Mouse (Mus musculus) limb, embryonic 13.5 days (tissue): Measurements from ENCODE around the gene Slc17a1. TPM values are rescaled to one million over a fixed set of nuclear protein-coding genes. Genes with fewer than 3 reads are reported as not detected.

Source experiments
- ATAC-seq: fragments of 200-750 bp; cut with Nextera tagmentation; 2 replicates; pipeline ENCODE4 v1.8.0; 2017; ENCODE audit warnings: low read depth, moderate number of reproducible peaks, moderate TSS enrichment; ENCODE audit not compliant: low FRiP score
- H3K27ac ChIP-seq: fragments of 300-500 bp; sonication (generic); 2 replicates; pipeline ENCODE4 v1.5.1; 2015; ENCODE audit warnings: inconsistent platforms, mild to moderate bottlenecking, moderate library complexity
- H3K27me3 ChIP-seq: fragments of 300-500 bp; sonication (generic); 2 replicates; pipeline ENCODE4 v1.6.1; 2015; ENCODE audit warnings: mild to moderate bottlenecking, inconsistent platforms
- H3K36me3 ChIP-seq: fragments of 300-500 bp; sonication (generic); 2 replicates; pipeline ENCODE4 v1.6.1; 2015; ENCODE audit warnings: inconsistent platforms, mild to moderate bottlenecking, moderate library complexity
- H3K4me1 ChIP-seq: fragments of 300-500 bp; sonication (generic); 2 replicates; pipeline ENCODE4 v1.6.1; 2015; ENCODE audit warnings: inconsistent platforms
- H3K4me2 ChIP-seq: fragments of 300-500 bp; sonication (generic); replicated peaks from 2 replicates; pipeline ENCODE4 v1.6.1; 2015; ENCODE audit warnings: inconsistent platforms, mild to moderate bottlenecking, moderate library complexity
- H3K4me3 ChIP-seq: fragments of 300-500 bp; sonication (generic); 2 replicates; pipeline ENCODE4 v1.5.1; 2015; ENCODE audit warnings: moderate library complexity, mild to moderate bottlenecking, inconsistent platforms
- H3K9ac ChIP-seq: fragments of 300-500 bp; sonication (generic); 2 replicates; pipeline ENCODE4 v1.6.1; 2015; ENCODE audit warnings: mild to moderate bottlenecking, inconsistent platforms
- H3K9me3 ChIP-seq: fragments of 300-500 bp; sonication (generic); 2 replicates; pipeline ENCODE4 v1.6.1; 2016; ENCODE audit warnings: inconsistent platforms
- WGBS: fragments of 180-500 bp; shearing (Covaris S2); methylation state at CpG from one replicate; pipeline ENCODE4 v1.1.7; 2015; 5-methylcytosine and 5-hydroxymethylcytosine counted together
- polyA plus RNA-seq: library from polyadenylated mRNA; unstranded; fragments of >200 nt; fragmentation: Nextera tagmentation; extraction: Ambion mirVana; gene quantifications from 2 replicates; pipeline ENCODE4 v1.2.1, GENCODE M21; 2015

Slc17a1 gene
- polyA plus RNA-seq, 1 experiment from 2014 or later = not detected

DNA sequence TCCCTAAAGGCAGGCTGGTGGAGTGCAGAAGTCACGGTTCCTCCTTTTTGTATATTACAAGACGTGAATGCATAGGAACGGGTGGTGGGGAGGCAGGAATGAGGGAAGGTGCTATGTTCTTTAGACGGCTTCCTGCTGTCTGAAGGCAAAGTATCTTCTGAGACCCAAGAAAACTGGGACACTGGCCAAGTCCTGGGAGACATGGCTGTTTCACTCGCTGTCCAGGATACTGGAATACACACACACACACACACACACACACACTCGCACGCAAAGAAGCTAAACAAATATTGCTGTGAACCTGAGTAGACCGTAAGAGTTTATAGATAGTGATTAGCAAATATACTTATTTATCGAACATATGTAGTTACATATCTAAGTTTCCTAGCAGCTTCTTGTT lies 2.8 kb upstream of the Slc17a1 start:
- Histone ChIP-seq H3K27ac (no peak overlapping the region), H3K27me3 (no peaks in the 10 kb centered on the region), H3K4me2 (no peak overlapping the region), H3K4me1 (peaks cover 19% of the 10 kb centered on the region), H3K9ac (no peak overlapping the region), H3K9me3 (no peaks in the 10 kb centered on the region), H3K36me3 (no peaks in the 10 kb centered on the region), H3K4me3 (no peak overlapping the region)
- WGBS = 78% methylated on average over 9 of the region's 9 CpGs
- no peak for ATAC-seq

DNA sequence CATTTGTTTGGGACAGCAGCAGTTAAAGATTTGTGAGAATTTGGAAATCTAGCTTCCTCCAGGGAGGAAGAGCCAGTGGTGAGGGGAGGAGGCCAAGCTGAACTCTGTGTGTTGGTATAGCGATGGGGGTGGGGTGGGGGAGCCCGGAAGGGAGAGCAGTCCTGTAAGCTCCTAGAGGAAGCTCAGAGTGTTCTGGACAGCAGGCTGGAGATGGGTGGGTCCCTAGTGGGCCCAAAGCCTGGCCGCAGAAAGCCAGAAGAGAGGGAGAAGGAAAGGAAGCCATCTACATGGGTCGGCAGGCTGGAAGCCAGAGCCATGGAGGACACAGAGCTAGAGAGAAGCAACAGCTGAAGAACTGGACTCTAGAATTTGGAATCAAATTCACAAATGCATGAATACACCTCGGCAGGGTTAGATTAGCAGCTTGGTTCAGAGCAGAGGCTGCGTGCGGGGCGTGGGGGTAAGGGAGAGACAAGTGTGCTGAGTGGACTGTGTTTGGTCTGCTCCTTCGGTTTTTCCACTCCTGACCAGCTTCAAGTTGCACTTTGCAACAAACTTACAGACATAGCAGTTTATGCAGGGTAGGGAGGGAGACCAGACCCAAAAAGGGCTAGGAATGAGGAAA lies 1.4 kb upstream of the Slc17a1 start:
- no peaks in the 10 kb centered on the region for H3K27me3 ChIP-seq
- no peaks in the 10 kb centered on the region for H3K36me3 ChIP-seq
- H3K4me3 ChIP-seq = no peak overlapping the region
- H3K9me3 ChIP-seq = no peaks in the 10 kb centered on the region
- H3K9ac ChIP-seq = no peak overlapping the region
- no peak overlapping the region for H3K27ac ChIP-seq
- ATAC-seq = no peak
- H3K4me2 ChIP-seq = no peak overlapping the region
- WGBS = 73% methylated on average over 9 of the region's 9 CpGs
- H3K4me1 ChIP-seq = peaks cover 19% of the 10 kb centered on the region

- 71% methylated on average over 6 of the region's 6 CpGs for WGBS
- ATAC-seq = no peak
Observed at GRCm38 (mm10) chr13:23867000-23867399, 550 bp upstream of the Slc17a1 start.

DNA sequence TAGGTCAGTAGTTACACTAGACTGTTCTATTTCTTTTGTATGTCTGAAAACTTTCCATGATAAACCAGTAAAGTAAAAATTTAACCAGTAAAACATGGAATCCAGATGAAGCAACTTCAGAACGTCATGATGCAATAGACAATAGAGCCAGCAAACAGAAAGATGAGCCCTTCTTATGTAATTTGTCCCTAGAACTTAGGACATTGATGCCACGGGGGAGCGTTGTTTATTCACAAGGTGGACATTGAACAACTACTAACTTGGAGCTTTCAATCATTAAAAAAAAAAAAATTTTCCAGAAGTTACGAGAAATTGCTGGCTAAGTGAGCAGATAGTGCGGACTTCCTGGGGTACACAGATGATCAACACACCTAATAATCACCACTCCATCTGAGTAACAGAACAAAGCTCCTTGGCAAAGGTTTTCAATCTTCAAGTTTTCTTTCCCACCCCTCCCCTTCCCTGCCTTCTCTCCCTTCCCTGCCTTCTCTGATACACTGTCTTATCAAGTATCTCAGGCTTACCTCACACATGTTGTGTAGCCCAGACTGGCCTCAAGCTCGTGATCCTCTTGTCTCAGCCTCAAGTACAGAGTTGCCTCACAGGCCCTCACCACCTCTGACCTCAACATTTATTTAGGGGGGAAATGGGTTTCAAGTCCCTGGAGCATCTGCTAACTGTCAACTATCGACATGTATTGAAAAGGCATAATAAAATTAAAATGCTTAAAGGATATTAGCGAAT lies 1.4 kb downstream of the Slc17a1 start:
- no peak overlapping the region for H3K4me2 ChIP-seq
- H3K9ac ChIP-seq = no peak overlapping the region
- H3K27me3 ChIP-seq = no peaks in the 10 kb centered on the region
- H3K27ac ChIP-seq = no peak overlapping the region
- 84% methylated on average over 8 of the region's 8 CpGs for WGBS
- ATAC-seq = no peak
- H3K4me1 ChIP-seq = peaks cover 19% of the 10 kb centered on the region
- H3K36me3 ChIP-seq = no peaks in the 10 kb centered on the region
- H3K9me3 ChIP-seq = no peaks in the 10 kb centered on the region
- no peak overlapping the region for H3K4me3 ChIP-seq

More at GRCm38 (mm10) chr13:23867000-23867399, 550 bp upstream of the Slc17a1 start:
- Histone ChIP-seq H3K9me3 (no peaks in the 10 kb centered on the region), H3K36me3 (no peaks in the 10 kb centered on the region), H3K4me1 (peaks cover 19% of the 10 kb centered on the region), H3K27ac (no peak overlapping the region), H3K4me3 (no peak overlapping the region), H3K4me2 (no peak overlapping the region), H3K27me3 (no peaks in the 10 kb centered on the region), H3K9ac (no peak overlapping the region)

GRCm38 (mm10) chr13:23869996-23870395 lies 2.4 kb downstream of the Slc17a1 start:
- H3K4me3 ChIP-seq = no peak overlapping the region
- H3K4me2 ChIP-seq = no peak overlapping the region
- peaks cover 19% of the 10 kb centered on the region for H3K4me1 ChIP-seq
- H3K27ac ChIP-seq = no peak overlapping the region
- no peak overlapping the region for H3K9ac ChIP-seq
- no peaks in the 10 kb centered on the region for H3K36me3 ChIP-seq
- WGBS = 80% methylated on average over 3 of the region's 3 CpGs
- H3K27me3 ChIP-seq = no peaks in the 10 kb centered on the region
- ATAC-seq = no peak
- H3K9me3 ChIP-seq = no peaks in the 10 kb centered on the region

DNA sequence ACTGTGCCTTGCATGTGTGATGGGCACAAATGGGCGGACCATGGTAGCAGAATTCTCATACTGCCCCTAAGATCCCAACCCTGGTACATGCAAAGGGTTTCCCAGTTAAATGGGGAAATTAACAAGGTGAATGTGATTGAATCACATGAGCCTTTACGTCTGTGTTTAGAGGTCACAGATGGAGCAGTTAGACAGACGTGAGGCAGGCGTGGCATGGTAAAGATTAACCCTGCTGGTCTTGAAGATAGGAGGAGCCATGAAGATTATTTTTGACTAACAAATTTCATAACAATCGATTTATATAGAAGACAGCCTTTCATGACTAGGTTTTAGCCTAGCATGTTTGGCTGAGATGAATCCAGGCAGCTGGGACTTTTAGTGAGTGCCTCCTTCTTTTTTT lies 5.6 kb downstream of the Slc17a1 start:
- H3K9ac ChIP-seq = no peak overlapping the region
- no peak for ATAC-seq
- no peak overlapping the region for H3K4me3 ChIP-seq
- H3K36me3 ChIP-seq = no peaks in the 10 kb centered on the region
- no peak overlapping the region for H3K4me2 ChIP-seq
- WGBS = 68% methylated on average over 5 of the region's 5 CpGs
- no peak overlapping the region for H3K27ac ChIP-seq
- H3K9me3 ChIP-seq = no peaks in the 10 kb centered on the region
- peaks cover 3% of the 10 kb centered on the region; the same call in 1 of the 2 replicates for H3K4me1 ChIP-seq
- no peaks in the 10 kb centered on the region for H3K27me3 ChIP-seq

- Histone ChIP-seq H3K36me3 (no peaks in the 10 kb centered on the region), H3K27me3 (no peaks in the 10 kb centered on the region), H3K4me2 (no peak overlapping the region), H3K4me1 (no peaks in the 10 kb centered on the region), H3K9ac (no peak overlapping the region), H3K27ac (no peak overlapping the region), H3K9me3 (no peaks in the 10 kb centered on the region), H3K4me3 (no peak overlapping the region)
- ATAC-seq = no peak
- WGBS = 76% methylated on average over 3 of the region's 3 CpGs
Observed at GRCm38 (mm10) chr13:23879106-23879505, 11.6 kb downstream of the Slc17a1 start.

DNA sequence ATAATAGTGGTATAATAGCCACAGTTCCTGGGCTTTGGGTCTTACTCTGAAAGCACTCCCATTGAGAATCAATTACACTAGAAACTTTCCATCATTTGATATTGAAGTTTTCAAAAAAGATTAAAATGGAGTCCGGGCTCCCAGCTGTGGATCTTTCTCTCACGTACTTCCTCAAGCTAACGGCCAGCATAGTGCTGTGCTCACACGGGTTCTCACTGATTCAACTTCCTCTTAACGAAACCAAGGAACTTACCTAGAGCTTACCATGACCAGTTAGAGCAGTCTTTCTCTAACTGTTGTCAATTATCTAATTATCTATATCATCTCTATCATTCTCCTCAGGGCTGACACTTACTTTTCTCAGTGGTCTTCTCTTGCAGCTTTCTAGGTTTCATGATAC lies 12.1 kb downstream of the Slc17a1 start:
- 79% methylated on average over 5 of the region's 5 CpGs for WGBS
- H3K4me1 ChIP-seq = no peaks in the 10 kb centered on the region
- H3K9me3 ChIP-seq = no peaks in the 10 kb centered on the region

DNA sequence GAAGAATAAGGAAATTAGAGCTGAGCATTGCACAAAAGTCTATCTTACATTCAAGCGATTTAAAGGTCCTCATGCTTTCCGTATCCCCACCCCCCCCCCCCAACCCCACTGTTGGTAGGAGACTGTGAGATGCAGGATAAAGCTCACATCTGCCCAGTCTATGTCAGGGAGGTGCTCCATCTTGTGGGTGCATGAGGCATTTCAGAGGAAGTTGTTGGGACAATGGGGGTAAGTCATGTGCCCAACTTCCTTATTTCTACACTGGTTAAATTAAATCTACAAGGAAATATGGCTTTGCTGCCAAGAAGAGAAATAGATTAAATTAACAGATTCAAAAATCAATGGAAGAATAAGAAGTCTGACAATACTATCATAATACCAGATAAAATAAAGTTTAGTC lies 18.0 kb downstream of the Slc17a1 start:
- WGBS = 40% methylated on average over 2 of the region's 2 CpGs
- Histone ChIP-seq H3K27ac (no peak overlapping the region), H3K4me3 (no peak overlapping the region), H3K9ac (no peak overlapping the region), H3K9me3 (no peaks in the 10 kb centered on the region), H3K4me1 (peaks cover 8% of the 10 kb centered on the region), H3K36me3 (no peaks in the 10 kb centered on the region), H3K27me3 (no peaks in the 10 kb centered on the region), H3K4me2 (no peak overlapping the region)
- ATAC-seq = no peak

More for the DNA sequence above, 12.1 kb downstream of the Slc17a1 start:
- Histone ChIP-seq H3K27ac (no peak overlapping the region), H3K4me2 (no peak overlapping the region), H3K9ac (no peak overlapping the region), H3K27me3 (no peaks in the 10 kb centered on the region), H3K4me3 (no peak overlapping the region), H3K36me3 (no peaks in the 10 kb centered on the region)
- ATAC-seq = no peak

GRCm38 (mm10) chr13:23887026-23887725 lies 19.6 kb downstream of the Slc17a1 start:
- Histone ChIP-seq H3K9ac (no peak overlapping the region), H3K36me3 (no peaks in the 10 kb centered on the region), H3K27ac (no peak overlapping the region), H3K4me3 (no peak overlapping the region), H3K9me3 (no peaks in the 10 kb centered on the region), H3K27me3 (no peaks in the 10 kb centered on the region), H3K4me1 (peaks cover 8% of the 10 kb centered on the region), H3K4me2 (no peak overlapping the region)
- ATAC-seq = no peak
- 86% methylated on average over 3 of the region's 3 CpGs for WGBS

DNA sequence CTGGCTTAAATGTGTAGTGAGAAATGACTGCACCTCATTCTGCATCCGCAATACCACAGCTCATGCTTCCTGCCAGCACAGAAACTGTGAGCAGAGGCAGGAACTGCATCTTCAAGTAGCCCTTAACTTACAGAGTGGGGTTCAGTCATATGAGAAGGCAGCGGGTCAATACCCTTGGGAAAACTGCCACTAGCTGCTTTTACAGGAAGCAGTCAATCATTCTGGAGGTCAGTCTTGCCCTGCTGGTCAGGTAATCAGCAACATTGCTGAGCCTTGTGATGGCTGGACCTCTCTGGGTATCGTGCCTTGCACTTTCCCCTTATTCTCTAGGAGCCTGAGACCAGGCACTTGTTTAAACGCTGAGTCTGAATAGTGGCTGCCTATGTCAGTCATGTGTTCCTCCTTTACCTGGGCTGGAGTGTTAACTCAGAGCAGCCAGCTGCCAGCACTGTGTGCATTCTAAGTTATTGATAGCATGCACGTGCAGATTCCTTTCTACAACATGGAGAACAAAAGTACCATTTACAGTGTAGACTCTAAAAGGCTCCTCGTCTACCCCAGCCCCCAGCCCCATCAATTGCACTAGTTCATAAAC lies 21.6 kb downstream of the Slc17a1 start:
- Histone ChIP-seq H3K9me3 (no peaks in the 10 kb centered on the region), H3K27me3 (no peaks in the 10 kb centered on the region), H3K4me3 (no peak overlapping the region), H3K9ac (no peak overlapping the region), H3K4me2 (no peak overlapping the region), H3K4me1 (peaks cover 8% of the 10 kb centered on the region), H3K27ac (no peak overlapping the region), H3K36me3 (no peaks in the 10 kb centered on the region)
- WGBS = 40% methylated on average over 6 of the region's 6 CpGs
- ATAC-seq = no peak

DNA sequence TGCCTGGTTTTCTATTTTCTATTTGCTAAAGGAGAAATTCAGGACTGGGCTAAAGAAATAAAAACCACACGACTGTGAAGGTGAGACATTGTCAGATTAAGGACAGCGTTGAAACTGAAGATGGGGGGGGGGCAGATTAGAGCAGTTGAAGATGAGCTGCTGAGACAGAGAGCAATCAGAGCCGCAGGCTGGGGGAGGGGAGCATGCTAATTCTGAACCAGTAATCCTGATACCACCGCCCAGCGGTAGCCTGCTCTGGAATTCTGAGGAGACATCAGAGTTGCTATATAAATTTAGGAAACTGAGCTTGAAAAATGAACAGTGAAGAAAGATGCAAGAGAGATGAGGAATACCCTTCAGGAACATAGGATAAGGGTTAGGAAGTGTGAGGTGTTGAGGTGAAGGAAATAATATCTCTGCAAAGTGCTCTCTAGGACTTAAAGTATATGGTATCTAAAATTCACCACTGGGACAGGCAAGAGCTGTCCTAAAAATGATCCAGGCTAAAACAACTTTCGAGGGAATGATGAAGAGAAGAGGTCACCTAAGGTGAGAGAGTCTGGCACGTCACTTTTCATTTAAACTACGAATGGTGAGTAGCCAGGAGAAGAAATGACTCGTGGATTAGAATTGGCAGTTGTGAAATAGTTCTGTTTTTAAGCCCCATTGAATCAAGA lies 25.2 kb downstream of the Slc17a1 start:
- peaks cover 8% of the 10 kb centered on the region for H3K4me1 ChIP-seq
- H3K9me3 ChIP-seq = no peaks in the 10 kb centered on the region
- H3K27me3 ChIP-seq = no peaks in the 10 kb centered on the region
- H3K4me2 ChIP-seq = no peak overlapping the region
- H3K9ac ChIP-seq = no peak overlapping the region
- no peak overlapping the region for H3K27ac ChIP-seq
- 50% methylated on average over 9 of the region's 9 CpGs for WGBS
- H3K36me3 ChIP-seq = no peaks in the 10 kb centered on the region
- no peak for ATAC-seq
- H3K4me3 ChIP-seq = no peak overlapping the region
